Mouse (Mus musculus) natural killer cell, adult 2 months (primary cell): ENCODE measurements around the gene Minpp1.

Experiments
- DNase-seq, 2 experiments: peaks; one replicate each; pipeline ENCODE4 v3.0.0; 2022; ENCODE audit warnings: low spot score in 2 of 2

Minpp1 gene

GRCm38 (mm10) chr19:32489166-32489895 is 3.8 kb downstream of the Minpp1 start:
- DNase-seq, result no peak

DNA sequence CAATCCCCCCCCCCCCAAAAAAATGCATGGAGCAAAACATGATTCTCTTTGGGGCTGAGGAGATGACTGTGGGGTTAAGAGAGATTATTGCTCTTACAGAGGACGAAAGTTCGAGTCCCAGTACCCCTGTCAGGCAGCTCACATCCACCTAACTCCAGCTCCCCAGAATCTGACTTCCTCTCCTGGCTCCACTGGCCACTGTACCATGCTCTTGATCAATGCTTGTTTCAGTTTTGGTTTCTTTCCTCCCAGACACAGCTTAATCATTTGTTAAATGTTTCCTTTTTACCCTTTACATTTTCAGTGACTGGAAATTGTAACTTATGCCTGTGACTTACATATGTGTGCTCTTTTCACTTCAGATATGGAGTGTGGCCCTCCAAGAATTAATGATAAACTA is 5.4 kb downstream of the Minpp1 start:
- no peak for DNase-seq

DNA sequence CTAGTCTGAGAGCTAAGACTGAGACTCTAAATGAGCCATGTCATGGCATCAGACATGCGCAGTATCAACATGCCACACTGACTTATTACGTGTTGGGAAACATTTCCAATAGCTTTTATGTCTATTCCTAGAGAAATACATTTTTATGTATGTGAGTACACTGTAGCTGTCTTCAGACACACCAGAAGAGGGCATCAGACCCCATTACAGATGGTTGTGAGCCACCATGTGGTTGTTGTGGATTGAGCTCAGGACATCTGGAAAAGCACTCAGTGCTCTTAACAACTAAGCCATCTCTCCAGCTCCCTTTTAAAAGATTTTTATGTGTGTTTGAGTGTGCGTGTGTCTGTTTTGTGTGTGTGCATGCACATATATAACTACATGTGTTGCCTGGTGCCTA is 6.8 kb downstream of the Minpp1 start:
- DNase-seq, result no peak

DNA sequence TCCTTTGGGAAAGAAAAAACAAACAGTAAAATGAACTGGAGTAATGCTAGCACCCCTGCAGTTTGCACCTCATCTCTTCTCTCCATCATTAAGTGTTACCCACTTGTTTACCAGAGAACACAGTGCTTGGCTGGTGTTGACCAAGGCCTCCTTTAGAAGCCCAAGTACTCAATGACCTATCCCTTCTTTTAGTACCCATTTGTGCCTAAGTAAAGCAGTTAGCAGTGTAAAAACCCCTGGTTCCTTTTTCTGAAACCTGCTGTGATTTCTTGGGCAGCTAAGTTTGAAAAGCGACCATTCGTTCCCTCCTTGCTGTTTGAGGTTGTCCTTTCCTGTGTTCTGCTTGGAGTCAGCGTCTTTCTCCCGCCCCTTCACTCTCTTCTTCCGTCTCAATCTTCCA is 7.4 kb downstream of the Minpp1 start:
- no peak for DNase-seq

GRCm38 (mm10) chr19:32493471-32493870 is 7.9 kb downstream of the Minpp1 start:
- no peak for DNase-seq

DNA sequence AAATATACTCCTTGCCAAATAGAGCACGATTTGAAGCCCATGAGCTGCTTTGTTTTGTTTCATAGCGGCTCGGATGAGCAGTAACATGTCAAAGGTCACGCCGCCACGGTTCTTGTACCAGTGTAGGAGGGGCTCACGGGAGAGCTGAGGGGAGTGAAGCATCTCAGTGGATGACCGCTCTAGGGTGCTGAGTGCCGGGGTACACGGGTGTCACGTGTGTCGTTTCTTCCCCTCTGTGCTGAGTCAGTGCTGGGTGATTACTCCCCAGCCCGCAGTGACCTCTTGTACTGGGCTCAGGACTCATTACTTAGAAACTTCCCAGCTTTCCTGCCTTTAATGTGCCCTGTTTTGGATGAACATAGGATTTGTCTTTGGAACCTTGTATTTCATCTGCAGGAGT is 9.0 kb downstream of the Minpp1 start:
- no peak for DNase-seq

DNA sequence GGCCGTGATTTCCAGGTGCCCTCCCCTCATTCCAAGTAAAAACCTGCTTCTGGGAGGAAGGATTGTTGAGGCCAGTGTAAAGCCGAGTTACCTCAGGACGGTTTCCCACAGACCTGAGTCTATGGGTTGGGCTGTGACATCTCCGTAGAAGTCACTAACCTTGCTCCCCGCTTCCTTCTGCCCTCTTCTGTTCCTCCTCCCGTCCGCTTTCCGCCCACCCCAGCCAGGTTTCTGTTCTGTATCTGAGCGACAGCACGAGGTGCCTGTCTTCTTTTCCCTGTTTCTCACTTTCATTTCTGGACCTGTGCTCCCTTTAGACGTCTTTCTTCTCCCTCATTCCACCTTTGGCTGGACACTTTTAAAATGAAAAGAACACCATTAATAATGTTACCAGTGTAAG is 9.5 kb downstream of the Minpp1 start:
- DNase-seq, result no peak

- DNase-seq, result no peak
These were observed 11.8 kb downstream of the Minpp1 start for GRCm38 (mm10) chr19:32497411-32497810.

- no peak for DNase-seq
These were observed 12.4 kb downstream of the Minpp1 start for GRCm38 (mm10) chr19:32498002-32498401.

GRCm38 (mm10) chr19:32501414-32501813 is 15.8 kb downstream of the Minpp1 start:
- no peak for DNase-seq

- no peak for DNase-seq
These were observed 20.5 kb downstream of the Minpp1 start for GRCm38 (mm10) chr19:32506081-32506480.

DNA sequence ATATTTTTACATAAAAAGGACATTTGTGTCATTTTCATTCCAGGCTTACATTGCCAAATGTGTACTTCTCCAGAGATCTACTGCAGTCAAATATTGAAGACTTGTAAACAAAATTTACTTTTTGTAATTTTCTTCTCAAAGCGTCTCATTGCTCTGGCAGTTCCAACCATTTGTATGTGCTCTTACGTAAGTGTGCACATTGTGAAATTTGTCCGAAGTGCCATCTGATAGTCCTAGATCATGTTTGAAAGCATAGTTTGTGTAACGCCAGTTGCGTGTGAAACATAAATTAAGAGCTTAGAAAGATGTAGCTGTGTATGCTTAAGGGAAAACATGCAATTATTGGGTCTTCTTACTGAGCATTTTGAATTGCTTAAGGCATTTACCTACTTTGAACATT is 20.9 kb downstream of the Minpp1 start:
- no peak for DNase-seq

- no peak for DNase-seq
These were observed 21.5 kb downstream of the Minpp1 start for GRCm38 (mm10) chr19:32507100-32507499.

- no peak for DNase-seq
These were observed 22.0 kb downstream of the Minpp1 start for GRCm38 (mm10) chr19:32507526-32507925.

- DNase-seq, result no peak
These were observed 24.7 kb downstream of the Minpp1 start for GRCm38 (mm10) chr19:32510267-32510666.

GRCm38 (mm10) chr19:32510962-32511361 is 25.4 kb downstream of the Minpp1 start:
- DNase-seq, result no peak

DNA sequence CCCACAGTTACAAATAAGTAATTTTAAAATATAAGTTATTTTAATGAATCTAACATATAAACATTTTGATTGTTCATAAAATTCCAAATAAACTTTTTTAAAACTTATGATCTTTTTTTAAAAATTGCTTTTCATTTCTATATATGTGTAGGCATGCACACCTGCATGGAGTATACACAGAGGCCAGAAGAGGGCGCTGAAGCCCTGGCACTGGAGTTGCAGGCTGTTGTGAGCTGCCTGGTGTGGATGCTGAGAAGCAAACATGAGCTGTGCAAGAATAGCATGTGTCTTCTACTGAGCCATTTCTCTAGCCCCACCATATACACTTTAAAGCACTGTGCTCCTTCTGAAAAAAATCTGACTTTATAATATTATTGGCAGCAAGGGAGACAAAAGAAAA is 26.9 kb downstream of the Minpp1 start:
- DNase-seq, result no peak

GRCm38 (mm10) chr19:32516575-32516974 is 31.0 kb downstream of the Minpp1 start:
- no peak for DNase-seq

DNA sequence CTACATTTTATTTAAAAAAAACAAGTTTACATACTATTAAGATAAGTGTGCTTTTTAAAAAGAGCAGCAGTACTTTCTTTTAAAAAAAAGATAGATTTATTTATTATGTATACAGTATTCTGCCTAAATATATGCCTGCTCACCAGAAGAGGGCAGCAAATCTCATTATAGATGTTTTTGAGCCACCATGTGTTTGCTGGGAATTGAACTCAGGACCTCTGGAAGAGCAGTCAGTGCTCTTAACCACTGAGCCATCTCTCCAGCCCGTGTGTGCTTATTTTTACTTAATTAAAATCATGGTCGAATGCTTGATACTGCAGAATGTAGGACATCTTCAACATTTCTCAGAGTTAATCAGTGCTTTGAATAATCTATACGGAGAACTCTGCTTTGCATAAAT is 35.9 kb downstream of the Minpp1 start:
- no peak for DNase-seq

GRCm38 (mm10) chr19:32522247-32522646 is 36.7 kb downstream of the Minpp1 start:
- no peak for DNase-seq

- DNase-seq, result no peak
These were observed 37.3 kb downstream of the Minpp1 start for GRCm38 (mm10) chr19:32522753-32523307.

DNA sequence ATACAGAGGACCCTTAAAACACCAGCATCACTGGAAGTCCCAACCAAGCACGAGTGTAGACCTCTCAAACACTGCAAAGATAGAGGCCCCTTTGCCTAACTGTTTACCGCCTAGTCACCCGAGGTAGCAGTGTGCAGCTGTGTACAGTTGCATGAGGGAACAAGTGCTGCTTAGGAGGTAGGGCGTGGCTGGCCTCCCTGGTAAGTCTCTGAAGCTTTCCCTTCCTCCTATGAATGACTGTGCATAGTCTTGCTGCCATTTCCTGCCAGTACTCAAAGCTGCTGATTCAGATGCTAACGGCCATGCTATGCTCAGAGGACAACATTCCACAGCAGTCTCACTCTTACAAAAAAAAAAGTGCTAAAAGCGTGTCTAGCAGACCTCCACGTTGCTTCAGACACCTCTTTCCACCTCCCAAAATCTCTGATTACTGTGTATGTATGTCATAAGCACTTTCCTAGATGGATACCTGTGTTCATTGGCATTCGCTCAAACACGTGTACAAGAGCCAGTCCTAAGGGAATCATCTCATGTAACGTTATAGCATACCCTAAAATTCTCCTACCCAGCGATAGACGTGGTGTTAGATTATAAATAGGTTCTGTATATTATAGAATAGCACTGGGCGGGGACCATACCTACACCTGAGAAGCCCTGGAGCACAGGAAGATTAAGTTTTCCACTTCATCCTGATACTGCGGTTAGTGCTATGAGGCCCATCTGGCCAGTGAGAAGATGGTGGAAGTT is 38.4 kb downstream of the Minpp1 start:
- DNase-seq, result no peak

DNA sequence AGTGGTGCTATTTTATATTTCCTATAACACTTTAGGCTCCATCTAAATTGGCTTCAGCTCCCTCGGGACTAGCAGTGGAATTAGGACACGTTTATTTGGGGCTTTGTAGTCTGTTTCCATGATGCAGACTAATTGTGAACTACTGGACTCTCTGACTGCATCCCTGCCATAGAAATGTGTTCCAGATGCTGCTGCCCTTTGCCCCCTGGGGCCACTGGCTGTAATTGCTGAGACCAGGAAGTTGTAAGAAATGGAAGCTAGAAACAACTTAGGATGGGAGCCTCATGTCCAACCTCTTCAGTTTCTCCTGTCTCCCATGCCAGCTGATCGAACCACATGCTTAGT is 38.9 kb downstream of the Minpp1 start:
- DNase-seq, result no peak
